Mouse (Mus musculus) midbrain, embryonic 15.5 days (tissue): ENCODE data around the gene Sept5. TPM values are rescaled to one million over a fixed set of nuclear protein-coding genes. Genes with fewer than 3 reads are reported as not detected.

ENCODE experiments used
- ATAC-seq: fragments of 200-750 bp; cut with Nextera tagmentation; replicated peaks from 2 replicates; pipeline ENCODE4 v1.8.0; 2017; ENCODE audit warnings: moderate TSS enrichment
- H3K27ac ChIP-seq: fragments of 300-500 bp; sonication (generic); 2 replicates; pipeline ENCODE4 v1.5.1; 2015; ENCODE audit warnings: mild to moderate bottlenecking, inconsistent platforms
- H3K27me3 ChIP-seq: fragments of 300-500 bp; sonication (generic); replicated peaks from 2 replicates; pipeline ENCODE4 v1.6.1; 2015; ENCODE audit warnings: inconsistent platforms
- H3K36me3 ChIP-seq: fragments of 300-500 bp; sonication (generic); replicated peaks from 2 replicates; pipeline ENCODE4 v1.6.1; 2015; ENCODE audit warnings: inconsistent platforms
- H3K4me1 ChIP-seq: fragments of 300-500 bp; sonication (generic); 2 replicates; pipeline ENCODE4 v1.6.1; 2015; ENCODE audit warnings: inconsistent platforms
- H3K4me2 ChIP-seq: fragments of 300-500 bp; sonication (generic); 2 replicates; pipeline ENCODE4 v1.6.1; 2015; ENCODE audit warnings: inconsistent platforms, mild to moderate bottlenecking, moderate library complexity
- H3K4me3 ChIP-seq: fragments of 300-500 bp; sonication (generic); 2 replicates; pipeline ENCODE4 v1.5.1; 2015; ENCODE audit warnings: mild to moderate bottlenecking, inconsistent platforms
- H3K9ac ChIP-seq: fragments of 300-500 bp; sonication (generic); 2 replicates; pipeline ENCODE4 v1.6.1; 2015; ENCODE audit warnings: mild to moderate bottlenecking, inconsistent platforms
- H3K9me3 ChIP-seq: fragments of 300-500 bp; sonication (generic); 2 replicates; pipeline ENCODE4 v1.6.1; 2016; ENCODE audit warnings: inconsistent platforms
- WGBS: fragments of 180-500 bp; shearing (Covaris S2); methylation state at CpG from one replicate; pipeline ENCODE4 v1.1.7; 2015; ENCODE audit warnings: mixed read lengths; 5-methylcytosine and 5-hydroxymethylcytosine counted together
- polyA plus RNA-seq: library from polyadenylated mRNA; unstranded; fragments of >200 nt; fragmentation: Nextera tagmentation; extraction: Ambion mirVana; gene quantifications from 2 replicates; pipeline ENCODE4 v1.2.1, GENCODE M21; 2015

Gene Sept5
- polyA plus RNA-seq, 1 experiment from 2014 or later, result 223 TPM

DNA sequence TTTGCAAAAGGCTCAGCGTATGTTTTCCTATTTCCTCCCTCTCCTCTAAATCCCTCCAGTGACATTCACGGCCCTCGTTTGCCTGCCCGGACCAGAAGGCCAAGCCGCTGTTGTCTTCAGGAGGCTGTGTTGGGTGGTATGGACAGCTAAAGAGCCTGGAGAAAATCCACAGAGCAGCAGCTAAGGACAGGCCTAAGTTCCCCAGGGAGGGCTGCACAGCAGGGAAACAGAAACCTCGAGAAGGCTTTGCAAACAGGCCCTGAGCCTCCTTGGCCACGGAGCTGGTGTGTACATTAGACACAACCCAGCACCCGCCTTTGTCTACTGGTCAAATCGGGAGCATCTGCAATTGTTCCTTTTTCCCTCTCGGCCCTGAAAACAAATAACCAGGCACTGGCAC, 44.1 kb downstream of the Sept5 start:
- H3K27me3 ChIP-seq, result peaks cover 98% of the 10 kb centered on the region
- H3K9ac ChIP-seq, result no peak overlapping the region
- peaks cover 41% of the 10 kb centered on the region for H3K4me1 ChIP-seq
- no peaks in the 10 kb centered on the region for H3K9me3 ChIP-seq
- WGBS, result 5% methylated on average over 10 of the region's 10 CpGs
- ATAC-seq, result no peak
- H3K4me2 ChIP-seq, result 0 out of 2 replicates have a peak overlapping the region, but pooled peaks have one; percentile 49
- H3K27ac ChIP-seq, result no peak overlapping the region
- H3K36me3 ChIP-seq, result no peaks in the 10 kb centered on the region
- H3K4me3 ChIP-seq, result no peak overlapping the region

DNA sequence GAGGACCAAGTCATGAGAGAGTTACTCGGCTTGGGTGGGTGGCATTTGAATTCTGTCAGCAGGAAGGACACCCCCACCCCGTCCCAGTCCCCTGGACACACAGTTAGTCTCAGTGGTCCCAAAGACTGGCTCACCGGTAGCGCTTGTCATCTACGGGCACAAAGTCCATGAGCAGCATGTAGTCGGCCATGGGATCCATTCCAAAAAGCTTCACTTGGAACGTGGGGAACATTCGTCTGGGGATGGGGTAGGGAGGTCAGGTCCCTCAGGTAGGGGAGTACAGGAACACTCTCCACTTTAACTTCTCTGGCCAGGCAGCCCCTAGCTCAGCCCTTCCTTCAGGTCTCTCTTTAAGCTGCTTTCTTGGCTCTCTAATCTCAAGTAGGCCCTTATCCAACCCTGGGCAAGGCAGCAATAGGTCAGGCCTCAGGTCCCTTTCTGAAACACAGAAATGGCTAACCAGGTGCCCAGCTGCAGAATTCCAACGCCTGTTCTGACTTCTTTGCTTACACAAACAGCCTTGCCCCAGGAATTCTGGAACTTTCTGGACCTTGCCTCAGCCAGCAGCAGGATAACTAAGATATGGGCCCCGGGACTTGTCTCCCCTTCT, 44.7 kb downstream of the Sept5 start:
- H3K4me3 ChIP-seq, result no peak overlapping the region
- H3K27ac ChIP-seq, result no peak overlapping the region
- no peak overlapping the region for H3K9ac ChIP-seq
- H3K36me3 ChIP-seq, result no peaks in the 10 kb centered on the region
- H3K9me3 ChIP-seq, result no peaks in the 10 kb centered on the region
- WGBS, result 10% methylated on average over 10 of the region's 10 CpGs
- no peak overlapping the region for H3K4me2 ChIP-seq
- ATAC-seq, result no peak
- peaks cover 36% of the 10 kb centered on the region for H3K4me1 ChIP-seq
- peaks cover 98% of the 10 kb centered on the region for H3K27me3 ChIP-seq

GRCm38 (mm10) chr16:18583673-18584357, 45.9 kb downstream of the Sept5 start:
- peaks cover 36% of the 10 kb centered on the region for H3K4me1 ChIP-seq
- no peak overlapping the region for H3K9ac ChIP-seq
- no peak overlapping the region for H3K4me2 ChIP-seq
- H3K27ac ChIP-seq, result no peak overlapping the region
- H3K4me3 ChIP-seq, result no peak overlapping the region
- H3K27me3 ChIP-seq, result peaks cover 95% of the 10 kb centered on the region
- 6% methylated on average over 10 of the region's 10 CpGs for WGBS
- H3K36me3 ChIP-seq, result no peaks in the 10 kb centered on the region
- no peak for ATAC-seq
- H3K9me3 ChIP-seq, result no peaks in the 10 kb centered on the region

GRCm38 (mm10) chr16:18583169-18583568, 46.6 kb downstream of the Sept5 start:
- H3K9ac ChIP-seq, result no peak overlapping the region
- no peaks in the 10 kb centered on the region for H3K36me3 ChIP-seq
- H3K4me3 ChIP-seq, result no peak overlapping the region
- H3K4me1 ChIP-seq, result peaks cover 32% of the 10 kb centered on the region
- no peak overlapping the region for H3K4me2 ChIP-seq
- 7% methylated on average over 10 of the region's 10 CpGs for WGBS
- no peak for ATAC-seq
- no peak overlapping the region for H3K27ac ChIP-seq
- peaks cover 93% of the 10 kb centered on the region for H3K27me3 ChIP-seq
- H3K9me3 ChIP-seq, result no peaks in the 10 kb centered on the region

DNA sequence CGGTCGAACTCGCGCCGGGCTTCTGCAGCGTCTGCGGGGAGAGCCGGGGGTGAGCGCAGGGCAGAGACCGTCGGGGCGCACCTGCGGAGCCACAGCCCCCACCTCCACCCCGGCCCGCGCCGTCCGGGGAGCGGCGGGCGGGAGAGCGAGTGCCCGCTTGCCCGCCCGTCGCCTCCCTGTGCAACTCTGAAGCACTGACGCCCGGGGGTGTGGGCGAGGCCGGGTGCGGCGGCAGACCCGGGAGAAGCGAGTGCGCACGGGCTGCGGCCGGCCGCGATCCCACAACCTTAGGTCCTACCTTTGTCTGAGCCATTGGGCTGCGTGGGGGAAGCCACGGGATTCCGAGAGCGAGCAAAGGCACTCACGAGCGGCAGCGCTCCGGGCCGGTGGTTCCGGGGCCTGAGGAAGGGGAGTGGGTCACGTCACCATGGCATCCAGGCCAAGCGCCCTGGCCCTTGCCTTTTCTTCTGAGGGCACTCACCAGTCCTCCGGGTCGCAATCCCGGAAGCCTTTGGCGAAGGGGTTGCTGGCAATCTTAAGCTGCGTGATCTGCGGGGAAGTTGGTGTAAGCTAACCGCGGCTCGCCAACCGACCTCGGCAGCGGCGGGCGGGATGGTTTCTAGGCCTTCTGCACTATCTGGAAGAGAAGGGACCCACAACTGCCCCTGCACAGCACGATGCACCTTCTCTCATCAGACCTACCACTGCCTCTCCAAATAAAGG, 47.2 kb downstream of the Sept5 start:
- Histone ChIP-seq H3K36me3 (no peaks in the 10 kb centered on the region), H3K27me3 (peaks cover 91% of the 10 kb centered on the region), H3K4me1 (peaks cover 26% of the 10 kb centered on the region), H3K27ac (no peak overlapping the region), H3K9ac (no peak overlapping the region), H3K4me3 (peak overlapping the region; percentile 38), H3K4me2 (peak overlapping the region; percentile 57), H3K9me3 (no peaks in the 10 kb centered on the region)
- 1% methylated on average over 48 of the region's 67 CpGs for WGBS
- peak; percentile 21; the same call in 1 of the 2 replicates for ATAC-seq

GRCm38 (mm10) chr16:18581623-18582205, 48.0 kb downstream of the Sept5 start:
- under 1% methylated on average over 66 of the region's 66 CpGs for WGBS
- no peaks in the 10 kb centered on the region for H3K36me3 ChIP-seq
- peak; percentile 50 for ATAC-seq
- peak overlapping the region; percentile 57 for H3K4me2 ChIP-seq
- H3K9me3 ChIP-seq, result no peaks in the 10 kb centered on the region
- H3K4me3 ChIP-seq, result peak overlapping the region; percentile 38
- peaks cover 83% of the 10 kb centered on the region for H3K27me3 ChIP-seq
- no peak overlapping the region; the same call in 1 of the 2 replicates for H3K9ac ChIP-seq
- peaks cover 22% of the 10 kb centered on the region for H3K4me1 ChIP-seq
- no peak overlapping the region for H3K27ac ChIP-seq

GRCm38 (mm10) chr16:18581050-18581622, 48.6 kb downstream of the Sept5 start:
- Histone ChIP-seq H3K4me3 (peak overlapping the region; percentile 38), H3K4me1 (peaks cover 17% of the 10 kb centered on the region), H3K36me3 (no peaks in the 10 kb centered on the region), H3K27ac (no peak overlapping the region), H3K9me3 (no peaks in the 10 kb centered on the region), H3K9ac (no peak overlapping the region), H3K27me3 (peaks cover 77% of the 10 kb centered on the region), H3K4me2 (peak overlapping the region; percentile 57)
- no peak for ATAC-seq
- 4% methylated on average over 21 of the region's 21 CpGs for WGBS

- no peak overlapping the region for H3K4me3 ChIP-seq
- ATAC-seq, result no peak
Observed at GRCm38 (mm10) chr16:18580389-18580788, 49.4 kb downstream of the Sept5 start.

DNA sequence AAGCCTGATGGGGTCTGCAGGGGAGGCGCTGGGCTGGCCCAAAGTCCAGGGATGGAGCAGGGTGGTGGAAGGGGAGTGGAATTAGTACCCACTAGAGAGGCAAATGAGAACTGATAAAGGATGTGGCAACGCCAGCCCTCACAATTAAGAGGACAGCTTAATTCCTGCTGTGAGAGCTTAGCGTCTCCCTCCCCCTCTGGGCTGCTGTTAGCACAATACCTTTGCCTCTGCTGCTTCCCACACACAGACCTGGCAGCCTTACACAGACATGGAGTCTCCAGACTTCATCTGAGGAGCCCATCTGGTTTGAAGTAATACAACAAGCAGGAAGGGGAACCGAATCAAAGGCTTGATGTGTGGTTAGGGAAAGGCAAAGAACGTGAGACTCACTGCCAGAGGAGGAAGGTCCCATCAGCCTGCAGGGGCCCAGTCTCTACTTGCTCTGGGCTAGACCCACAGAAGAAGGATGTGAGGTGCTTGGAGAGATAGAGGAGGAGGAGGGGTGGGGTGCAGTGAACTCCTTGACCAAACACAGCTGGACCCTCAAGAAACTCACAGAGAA, 52.1 kb downstream of the Sept5 start:
- no peaks in the 10 kb centered on the region for H3K9me3 ChIP-seq
- no peak overlapping the region for H3K27ac ChIP-seq
- ATAC-seq, result no peak
- WGBS, result 12% methylated on average over 5 of the region's 5 CpGs
- H3K4me3 ChIP-seq, result no peak overlapping the region
- no peak overlapping the region for H3K4me2 ChIP-seq
- H3K4me1 ChIP-seq, result peaks cover 14% of the 10 kb centered on the region
- no peaks in the 10 kb centered on the region for H3K36me3 ChIP-seq
- H3K27me3 ChIP-seq, result peaks cover 44% of the 10 kb centered on the region
- H3K9ac ChIP-seq, result no peak overlapping the region

More at GRCm38 (mm10) chr16:18580389-18580788, 49.4 kb downstream of the Sept5 start:
- H3K36me3 ChIP-seq, result no peaks in the 10 kb centered on the region
- H3K27ac ChIP-seq, result no peak overlapping the region
- H3K27me3 ChIP-seq, result peaks cover 71% of the 10 kb centered on the region
- no peak overlapping the region for H3K4me2 ChIP-seq
- H3K4me1 ChIP-seq, result peaks cover 14% of the 10 kb centered on the region
- WGBS, result 24% methylated on average over 2 of the region's 2 CpGs
- H3K9me3 ChIP-seq, result no peaks in the 10 kb centered on the region
- no peak overlapping the region for H3K9ac ChIP-seq

GRCm38 (mm10) chr16:18577071-18577470, 52.7 kb downstream of the Sept5 start:
- Histone ChIP-seq H3K4me3 (no peak overlapping the region), H3K9ac (no peak overlapping the region), H3K9me3 (no peaks in the 10 kb centered on the region), H3K36me3 (no peaks in the 10 kb centered on the region), H3K4me1 (peaks cover 8% of the 10 kb centered on the region), H3K27ac (no peak overlapping the region), H3K4me2 (no peak overlapping the region), H3K27me3 (peaks cover 38% of the 10 kb centered on the region)
- 34% methylated on average over 3 of the region's 3 CpGs for WGBS
- no peak for ATAC-seq

DNA sequence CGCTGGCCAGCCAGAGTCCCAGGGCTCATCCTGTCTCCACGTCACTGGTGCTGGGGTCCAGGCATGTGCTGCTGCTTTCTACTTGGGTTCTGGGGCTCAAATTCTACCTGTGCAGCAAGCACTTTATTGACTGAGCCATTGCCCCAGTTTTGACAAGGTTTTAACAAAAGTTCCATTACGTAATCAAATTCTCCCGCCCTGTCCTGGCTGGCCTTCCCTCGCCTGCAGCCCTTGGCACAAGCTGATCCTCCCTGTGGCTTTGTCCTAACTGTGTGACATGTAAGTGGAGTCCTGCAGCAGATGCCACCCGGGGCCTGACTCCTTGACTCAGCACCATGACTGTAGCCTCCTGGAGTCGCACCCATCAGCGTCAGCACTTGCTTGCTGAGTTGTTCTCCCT, 55.6 kb downstream of the Sept5 start:
- Histone ChIP-seq H3K27ac (no peak overlapping the region), H3K9ac (no peak overlapping the region), H3K36me3 (no peaks in the 10 kb centered on the region), H3K27me3 (peaks cover 9% of the 10 kb centered on the region), H3K9me3 (no peaks in the 10 kb centered on the region), H3K4me3 (no peak overlapping the region), H3K4me2 (no peak overlapping the region), H3K4me1 (no peaks in the 10 kb centered on the region)
- WGBS, result 71% methylated on average over 8 of the region's 8 CpGs
- ATAC-seq, result no peak
